Mouse (Mus musculus) midbrain, embryonic 15.5 days (tissue): ENCODE measurements around the gene Psg18. TPM values are rescaled to one million over a fixed set of nuclear protein-coding genes. Genes with fewer than 3 reads are reported as not detected.
"Not testable (repeated sequence)": the region's sequence is repeated elsewhere in the genome, so short reads cannot be mapped to it uniquely, and the experiment has no call there.

Experiments
- ATAC-seq: fragments of 200-750 bp; cut with Nextera tagmentation; replicated peaks from 2 replicates; pipeline ENCODE4 v1.8.0; 2017; ENCODE audit warnings: moderate TSS enrichment
- H3K27ac ChIP-seq: fragments of 300-500 bp; sonication (generic); 2 replicates; pipeline ENCODE4 v1.5.1; 2015; ENCODE audit warnings: mild to moderate bottlenecking, inconsistent platforms
- H3K27me3 ChIP-seq: fragments of 300-500 bp; sonication (generic); replicated peaks from 2 replicates; pipeline ENCODE4 v1.6.1; 2015; ENCODE audit warnings: inconsistent platforms
- H3K36me3 ChIP-seq: fragments of 300-500 bp; sonication (generic); replicated peaks from 2 replicates; pipeline ENCODE4 v1.6.1; 2015; ENCODE audit warnings: inconsistent platforms
- H3K4me1 ChIP-seq: fragments of 300-500 bp; sonication (generic); 2 replicates; pipeline ENCODE4 v1.6.1; 2015; ENCODE audit warnings: inconsistent platforms
- H3K4me2 ChIP-seq: fragments of 300-500 bp; sonication (generic); 2 replicates; pipeline ENCODE4 v1.6.1; 2015; ENCODE audit warnings: inconsistent platforms, mild to moderate bottlenecking, moderate library complexity
- H3K4me3 ChIP-seq: fragments of 300-500 bp; sonication (generic); 2 replicates; pipeline ENCODE4 v1.5.1; 2015; ENCODE audit warnings: mild to moderate bottlenecking, inconsistent platforms
- H3K9ac ChIP-seq: fragments of 300-500 bp; sonication (generic); 2 replicates; pipeline ENCODE4 v1.6.1; 2015; ENCODE audit warnings: mild to moderate bottlenecking, inconsistent platforms
- H3K9me3 ChIP-seq: fragments of 300-500 bp; sonication (generic); 2 replicates; pipeline ENCODE4 v1.6.1; 2016; ENCODE audit warnings: inconsistent platforms
- WGBS: fragments of 180-500 bp; shearing (Covaris S2); methylation state at CpG from one replicate; pipeline ENCODE4 v1.1.7; 2015; ENCODE audit warnings: mixed read lengths; 5-methylcytosine and 5-hydroxymethylcytosine counted together
- polyA plus RNA-seq: library from polyadenylated mRNA; unstranded; fragments of >200 nt; fragmentation: Nextera tagmentation; extraction: Ambion mirVana; gene quantifications from 2 replicates; pipeline ENCODE4 v1.2.1, GENCODE M21; 2015

Psg18 gene
- not detected in 2 replicates for polyA plus RNA-seq

DNA sequence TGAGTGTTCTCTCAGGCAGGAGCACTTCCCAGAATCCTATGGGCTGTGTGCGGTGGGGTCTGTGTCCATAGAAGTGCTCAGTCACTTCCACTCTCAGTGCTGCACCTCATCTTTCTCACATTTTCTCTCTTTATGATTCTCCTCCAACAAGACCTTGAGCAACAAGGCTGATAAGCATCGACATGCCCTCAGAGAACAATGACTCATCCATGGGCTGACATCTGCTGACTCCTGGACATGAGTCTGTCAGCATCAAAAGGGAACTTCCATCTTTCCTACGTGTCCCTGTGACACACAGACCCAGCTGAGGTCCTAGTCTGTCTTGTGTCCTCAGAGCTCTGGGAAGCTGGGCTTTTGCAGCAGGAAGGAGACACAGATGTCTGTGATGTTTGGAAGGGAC lies at the start of gene Psg18:
Gene Psg18, minus strand, starts transcription at position 101 of the 400 bp plus-strand sequence.
- 67% methylated on average over 3 of the region's 3 CpGs for WGBS
- not testable (repeated sequence) for H3K4me3 ChIP-seq, H3K27me3 ChIP-seq, H3K9ac ChIP-seq, H3K4me2 ChIP-seq, H3K4me1 ChIP-seq, H3K27ac ChIP-seq, H3K36me3 ChIP-seq, ATAC-seq
- H3K9me3 ChIP-seq, result peaks cover 20% of the 10 kb centered on the region

GRCm38 (mm10) chr7:18403407-18403806 lies 48.6 kb upstream of the Psg18 start:
- no peaks in the 10 kb centered on the region for H3K36me3 ChIP-seq
- 43% methylated on average over 11 of the region's 11 CpGs for WGBS
- no peaks in the 10 kb centered on the region for H3K4me1 ChIP-seq
- H3K27me3 ChIP-seq, result no peaks in the 10 kb centered on the region
- H3K27ac ChIP-seq, result peak overlapping the region; percentile 42; the same call in 1 of the 2 replicates
- peak overlapping the region; percentile 15 for H3K4me2 ChIP-seq
- peaks cover 9% of the 10 kb centered on the region; the same call in 1 of the 2 replicates for H3K9me3 ChIP-seq
- no peak overlapping the region for H3K9ac ChIP-seq
- ATAC-seq, result peak; percentile 72
- H3K4me3 ChIP-seq, result peak overlapping the region; percentile 28

GRCm38 (mm10) chr7:18402527-18403237 lies 47.9 kb upstream of the Psg18 start:
- Histone ChIP-seq H3K27me3 (no peaks in the 10 kb centered on the region), H3K9me3 (peaks cover 6% of the 10 kb centered on the region; the same call in 1 of the 2 replicates), H3K4me3 (peak overlapping the region; percentile 28), H3K36me3 (no peaks in the 10 kb centered on the region), H3K4me1 (no peaks in the 10 kb centered on the region), H3K27ac (peak overlapping the region; percentile 25; the same call in 1 of the 2 replicates), H3K9ac (no peak overlapping the region), H3K4me2 (peak overlapping the region; percentile 6; the same call in 1 of the 2 replicates)
- ATAC-seq, result peak; percentile 91
- 35% methylated on average over 28 of the region's 35 CpGs for WGBS

GRCm38 (mm10) chr7:18391483-18391882 lies 36.7 kb upstream of the Psg18 start:
- H3K4me2 ChIP-seq, H3K9ac ChIP-seq, H3K4me3 ChIP-seq, H3K36me3 ChIP-seq, H3K27me3 ChIP-seq, ATAC-seq, H3K4me1 ChIP-seq, H3K9me3 ChIP-seq, H3K27ac ChIP-seq: not testable (repeated sequence)
- 85% methylated on average over 4 of the region's 4 CpGs for WGBS

- peaks cover 20% of the 10 kb centered on the region for H3K9me3 ChIP-seq
- H3K4me3 ChIP-seq, result no peak overlapping the region
- no peaks in the 10 kb centered on the region for H3K27me3 ChIP-seq
- no peaks in the 10 kb centered on the region for H3K36me3 ChIP-seq
- H3K27ac ChIP-seq, result no peak overlapping the region
- no peak for ATAC-seq
- H3K4me1 ChIP-seq, result no peaks in the 10 kb centered on the region
- H3K9ac ChIP-seq, result no peak overlapping the region
- H3K4me2 ChIP-seq, result no peak overlapping the region
- 39% methylated on average over 2 of the region's 2 CpGs for WGBS
Measured at GRCm38 (mm10) chr7:18378295-18378694, 23.5 kb upstream of the Psg18 start.

DNA sequence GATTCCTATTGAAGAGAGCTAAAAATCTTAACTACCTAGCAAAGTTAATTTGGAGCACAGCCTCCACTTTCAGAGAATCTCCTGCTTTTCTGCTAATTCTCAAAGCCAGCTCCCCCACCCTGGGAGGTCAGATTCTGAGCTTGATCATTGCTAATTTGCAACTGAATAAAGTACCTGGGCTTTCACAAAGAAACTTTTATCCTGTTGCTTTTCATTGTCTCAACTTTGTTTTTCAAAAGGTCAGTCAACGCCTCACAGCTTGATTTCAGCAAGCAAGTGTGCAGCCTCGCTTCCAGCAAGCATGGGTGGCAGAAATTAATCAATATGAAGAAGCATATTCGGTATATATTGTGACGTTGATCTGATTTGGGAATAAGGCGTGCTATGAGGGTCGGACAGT lies 19.4 kb downstream of the Psg18 start:
- H3K9me3 ChIP-seq, result peaks cover 19% of the 10 kb centered on the region
- not testable (repeated sequence) for H3K4me2 ChIP-seq, H3K9ac ChIP-seq, H3K4me3 ChIP-seq, H3K36me3 ChIP-seq, ATAC-seq, H3K27me3 ChIP-seq, H3K4me1 ChIP-seq, H3K27ac ChIP-seq
- 75% methylated on average over 6 of the region's 6 CpGs for WGBS

Other genes starting within 250 kb of the Psg18 start
- gene Igfl3, start 178.5 kb downstream of the Psg18 start, polyA plus RNA-seq, result not detected in 2 replicates
- not detected in 2 replicates for gene Mill1, start 109.7 kb downstream of the Psg18 start, polyA plus RNA-seq
- gene Psg28, start 77.0 kb upstream of the Psg18 start, polyA plus RNA-seq, result not detected in 2 replicates
- not detected in 2 replicates for gene Psg26, start 129.2 kb upstream of the Psg18 start, polyA plus RNA-seq
- gene Psg25, start 177.3 kb upstream of the Psg18 start, polyA plus RNA-seq, result not detected in 2 replicates
- gene Psg27, start 212.3 kb upstream of the Psg18 start, polyA plus RNA-seq, result not detected in 2 replicates